Mouse (Mus musculus) embryonic facial prominence, embryonic 11.5 days (tissue): ENCODE data around the gene Sos2. TPM values are rescaled to one million over a fixed set of nuclear protein-coding genes. Genes with fewer than 3 reads are reported as not detected.

Experiments
- ATAC-seq: fragments of 200-750 bp; cut with Nextera tagmentation; replicated peaks from 2 replicates; pipeline ENCODE4 v1.8.0; 2017; ENCODE audit warnings: low read depth; ENCODE audit not compliant: insufficient number of reproducible peaks, low FRiP score, low TSS enrichment
- DNase-seq: peaks from one replicate; pipeline ENCODE4 v3.0.0-alpha.2; 2015; ENCODE audit warnings: low spot score
- H3K27ac ChIP-seq: fragments of 300-500 bp; sonication (generic); replicated peaks from 2 replicates; pipeline ENCODE4 v1.5.1; 2014; ENCODE audit warnings: mild to moderate bottlenecking, low read depth, low read length, control low read depth
- H3K27me3 ChIP-seq: fragments of 300-500 bp; sonication (generic); 2 replicates; pipeline ENCODE4 v1.6.1; 2014; ENCODE audit warnings: mild to moderate bottlenecking, low read length, moderate library complexity, mixed read lengths; ENCODE audit not compliant: control insufficient read depth, insufficient read depth
- H3K36me3 ChIP-seq: fragments of 300-500 bp; sonication (generic); replicated peaks from 2 replicates; pipeline ENCODE4 v1.6.1; 2014; ENCODE audit warnings: low read depth, mild to moderate bottlenecking, low read length, moderate library complexity, mixed read lengths; ENCODE audit not compliant: control insufficient read depth, insufficient read depth
- H3K4me1 ChIP-seq: fragments of 300-500 bp; sonication (generic); 2 replicates; pipeline ENCODE4 v1.6.1; 2014; ENCODE audit warnings: low read length, mixed read lengths; ENCODE audit not compliant: control insufficient read depth, insufficient read depth
- H3K4me2 ChIP-seq: fragments of 300-500 bp; sonication (generic); 2 replicates; pipeline ENCODE4 v1.6.1; 2014; ENCODE audit warnings: low read depth, mild to moderate bottlenecking, control low read depth, low read length, moderate library complexity
- H3K4me3 ChIP-seq: fragments of 300-500 bp; sonication (generic); 2 replicates; pipeline ENCODE4 v1.5.1; 2014; ENCODE audit warnings: low read depth, low read length, control low read depth
- H3K9ac ChIP-seq: fragments of 300-500 bp; sonication (generic); replicated peaks from 2 replicates; pipeline ENCODE4 v1.6.1; 2014; ENCODE audit warnings: mild to moderate bottlenecking, control low read depth, low read length
- H3K9me3 ChIP-seq: fragments of 300-500 bp; sonication (generic); replicated peaks from 2 replicates; pipeline ENCODE4 v1.6.1; 2016; ENCODE audit warnings: mild to moderate bottlenecking, low read length, inconsistent platforms, mixed read lengths; ENCODE audit not compliant: control insufficient read depth
- WGBS: fragments of 180-500 bp; shearing (Covaris S2); extraction: QIAGEN DNeasy Blood & Tissue Kit; methylation state at CpG from one replicate; pipeline ENCODE4 v1.1.7; 2014; 5-methylcytosine and 5-hydroxymethylcytosine counted together
- polyA plus RNA-seq: library from polyadenylated mRNA; unstranded; fragments of >200 nt; fragmentation: Nextera tagmentation; extraction: Ambion mirVana; gene quantifications from 2 replicates; pipeline ENCODE4 v1.2.1, GENCODE M21; 2014

Sos2 gene
- polyA plus RNA-seq, 1 experiment from 2014 or later = 13.1 TPM

GRCm38 (mm10) chr12:69704799-69705458 lies 23.3 kb upstream of the Sos2 start:
- no peak for ATAC-seq
- WGBS = 88% methylated on average over 11 of the region's 11 CpGs
- H3K4me2 ChIP-seq = no peak overlapping the region
- no peak overlapping the region for H3K4me3 ChIP-seq
- no peak overlapping the region for H3K9ac ChIP-seq
- DNase-seq = no peak
- H3K9me3 ChIP-seq = no peaks in the 10 kb centered on the region
- H3K27me3 ChIP-seq = no peaks in the 10 kb centered on the region
- no peaks in the 10 kb centered on the region for H3K4me1 ChIP-seq
- no peak overlapping the region for H3K27ac ChIP-seq
- H3K36me3 ChIP-seq = no peaks in the 10 kb centered on the region

GRCm38 (mm10) chr12:69698352-69698751 lies 16.7 kb upstream of the Sos2 start:
- Histone ChIP-seq H3K4me1 (no peaks in the 10 kb centered on the region), H3K27ac (no peak overlapping the region), H3K9ac (no peak overlapping the region), H3K9me3 (no peaks in the 10 kb centered on the region), H3K4me2 (no peak overlapping the region), H3K4me3 (no peak overlapping the region), H3K27me3 (no peaks in the 10 kb centered on the region), H3K36me3 (no peaks in the 10 kb centered on the region)
- WGBS = 89% methylated on average over 6 of the region's 6 CpGs
- DNase-seq (no peak), ATAC-seq (no peak)

GRCm38 (mm10) chr12:69696746-69697145 lies 15.1 kb upstream of the Sos2 start:
- Histone ChIP-seq H3K36me3 (no peaks in the 10 kb centered on the region), H3K9me3 (no peaks in the 10 kb centered on the region), H3K9ac (no peak overlapping the region), H3K4me2 (no peak overlapping the region), H3K4me3 (no peak overlapping the region), H3K27ac (no peak overlapping the region), H3K27me3 (no peaks in the 10 kb centered on the region), H3K4me1 (no peaks in the 10 kb centered on the region)
- ATAC-seq (no peak), DNase-seq (peak; percentile 69)
- WGBS = 73% methylated on average over 5 of the region's 5 CpGs

GRCm38 (mm10) chr12:69693471-69693870 lies 11.8 kb upstream of the Sos2 start:
- ATAC-seq (no peak; the same call in 1 of the 2 replicates), DNase-seq (no peak)
- Histone ChIP-seq H3K4me2 (no peak overlapping the region), H3K27me3 (no peaks in the 10 kb centered on the region), H3K36me3 (no peaks in the 10 kb centered on the region), H3K9ac (no peak overlapping the region), H3K9me3 (no peaks in the 10 kb centered on the region), H3K4me3 (no peak overlapping the region), H3K4me1 (no peaks in the 10 kb centered on the region), H3K27ac (no peak overlapping the region)
- WGBS = 73% methylated on average over 17 of the region's 17 CpGs

- ATAC-seq (no peak), DNase-seq (no peak)
- Histone ChIP-seq H3K4me3 (no peak overlapping the region), H3K27me3 (no peaks in the 10 kb centered on the region), H3K36me3 (no peaks in the 10 kb centered on the region), H3K27ac (no peak overlapping the region), H3K4me2 (no peak overlapping the region), H3K9me3 (no peaks in the 10 kb centered on the region), H3K4me1 (no peaks in the 10 kb centered on the region), H3K9ac (no peak overlapping the region)
- 91% methylated on average over 4 of the region's 4 CpGs for WGBS
Observed at GRCm38 (mm10) chr12:69690714-69691113, 9.1 kb upstream of the Sos2 start.

- no peak for DNase-seq
- Histone ChIP-seq H3K36me3 (no peaks in the 10 kb centered on the region), H3K9ac (no peak overlapping the region), H3K27ac (no peak overlapping the region), H3K9me3 (no peaks in the 10 kb centered on the region), H3K4me3 (no peak overlapping the region), H3K4me1 (no peaks in the 10 kb centered on the region), H3K4me2 (no peak overlapping the region), H3K27me3 (no peaks in the 10 kb centered on the region)
- no peak for ATAC-seq
Observed at GRCm38 (mm10) chr12:69689094-69689493, 7.4 kb upstream of the Sos2 start.

GRCm38 (mm10) chr12:69688368-69688767 lies 6.7 kb upstream of the Sos2 start:
- no peak overlapping the region for H3K4me2 ChIP-seq
- H3K9me3 ChIP-seq = no peaks in the 10 kb centered on the region
- H3K4me1 ChIP-seq = no peaks in the 10 kb centered on the region
- H3K9ac ChIP-seq = no peak overlapping the region
- DNase-seq (no peak), ATAC-seq (no peak)
- H3K27ac ChIP-seq = no peak overlapping the region
- H3K36me3 ChIP-seq = no peaks in the 10 kb centered on the region
- no peak overlapping the region for H3K4me3 ChIP-seq
- WGBS = 79% methylated on average over 2 of the region's 2 CpGs
- H3K27me3 ChIP-seq = no peaks in the 10 kb centered on the region

GRCm38 (mm10) chr12:69683537-69683936 lies 1.9 kb upstream of the Sos2 start:
- Histone ChIP-seq H3K27ac (no peak overlapping the region), H3K9me3 (no peaks in the 10 kb centered on the region), H3K4me1 (no peaks in the 10 kb centered on the region), H3K9ac (no peak overlapping the region), H3K36me3 (no peaks in the 10 kb centered on the region), H3K27me3 (no peaks in the 10 kb centered on the region), H3K4me2 (no peak overlapping the region), H3K4me3 (no peak overlapping the region)
- WGBS = 58% methylated on average over 10 of the region's 10 CpGs
- no peak for ATAC-seq
- DNase-seq = no peak
